11 mouse cellular contexts compared by ENCODE assay signal in the genomic region with DNA sequence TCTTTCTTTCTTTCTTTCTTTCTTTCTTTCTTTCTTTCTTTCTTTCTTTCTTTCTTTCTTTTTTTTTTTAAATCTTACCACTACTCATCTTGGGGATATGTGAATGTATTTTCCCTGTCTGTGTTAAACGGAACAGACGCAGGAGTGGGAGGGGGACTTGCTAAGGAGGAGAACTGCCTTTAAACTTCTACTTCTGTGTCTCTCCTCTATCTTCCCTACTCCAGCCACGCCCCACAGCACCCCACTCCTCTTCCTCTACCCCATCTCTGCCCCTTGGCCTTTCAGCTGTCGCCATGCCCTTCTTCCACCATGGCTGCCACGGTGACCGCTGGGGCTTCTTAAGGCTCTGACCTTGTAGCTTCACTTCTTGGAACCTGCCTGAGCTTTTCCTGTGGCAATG. TPM values are rescaled to one million over a fixed set of nuclear protein-coding genes. Genes with fewer than 3 reads are reported as not detected.
DNase-seq lines count a peak whose midpoint lies in the region; ATAC-seq and TF ChIP-seq lines count a peak whose summit lies in the region.
"Had no signal": no experiment of that assay in that cellular context is flagged by ENCODE, and none has a peak within 500 bp of the region (broad histone marks: within the 10 kb centered on the region; RNA-seq: fewer than 3 reads in every experiment).

No protein-coding gene starts in this region.

- no peak overlapping the region for H3K4me2 ChIP-seq in forebrain, embryonic 12.5 days
- no peak overlapping the region for H3K4me2 ChIP-seq in stomach, embryonic 14.5 days (replicated peaks; ENCODE audit: low read depth, low read length)
- no peak overlapping the region for H3K4me2 ChIP-seq in stomach, postnatal 0 days (replicated peaks; ENCODE audit: low read depth)
- H3K4me2 ChIP-seq in limb, embryonic 12.5 days, result no peak overlapping the region
- H3K4me2 ChIP-seq in stomach, embryonic 16.5 days (ENCODE audit: low read depth, low read length), result no peak overlapping the region
- H3K4me2 ChIP-seq: midbrain, embryonic 11.5 days had no signal

- no peak overlapping the region for H3K4me3 ChIP-seq in forebrain, embryonic 10.5 days
- no peak overlapping the region for H3K4me3 ChIP-seq in forebrain, embryonic 12.5 days (replicated peaks)
- no peak overlapping the region for H3K4me3 ChIP-seq in stomach, embryonic 14.5 days (ENCODE audit: low read depth, low read length)
- no peak overlapping the region for H3K4me3 ChIP-seq in stomach, postnatal 0 days (ENCODE audit: low read depth, low read length)
- no peak overlapping the region for H3K4me3 ChIP-seq in limb, embryonic 12.5 days (replicated peaks)
- no peak overlapping the region for H3K4me3 ChIP-seq in stomach, embryonic 16.5 days (replicated peaks; ENCODE audit: low read length)

- peak overlapping the region; percentile 82 for H3K27ac ChIP-seq in forebrain, embryonic 10.5 days
- no peak overlapping the region for H3K27ac ChIP-seq in forebrain, embryonic 12.5 days
- H3K27ac ChIP-seq in stomach, embryonic 14.5 days (ENCODE audit: low read length), result peak overlapping the region; percentile 93
- H3K27ac ChIP-seq in stomach, postnatal 0 days (replicated peaks), result no peak overlapping the region
- peak overlapping the region; percentile 50; the same call in 1 of the 2 replicates for H3K27ac ChIP-seq in limb, embryonic 12.5 days
- H3K27ac ChIP-seq in stomach, embryonic 16.5 days (ENCODE audit: low read length), result peak overlapping the region; percentile 74
- H3K27ac ChIP-seq: gastrocnemius, adult 2 months; hindbrain, embryonic 12.5 days had no signal

- H3K4me1 ChIP-seq in forebrain, embryonic 10.5 days, result peaks cover 74% of the 10 kb centered on the region
- peaks cover 59% of the 10 kb centered on the region for H3K4me1 ChIP-seq in forebrain, embryonic 12.5 days
- peaks cover 52% of the 10 kb centered on the region for H3K4me1 ChIP-seq in stomach, embryonic 14.5 days (ENCODE audit: control insufficient read depth, insufficient read depth, low read length)
- H3K4me1 ChIP-seq in stomach, postnatal 0 days (replicated peaks; ENCODE audit: control insufficient read depth, insufficient read depth), result peaks cover 11% of the 10 kb centered on the region
- H3K4me1 ChIP-seq in limb, embryonic 12.5 days (replicated peaks), result peaks cover 60% of the 10 kb centered on the region
- H3K4me1 ChIP-seq in stomach, embryonic 16.5 days (ENCODE audit: control insufficient read depth, insufficient read depth, low read length), result peaks cover 67% of the 10 kb centered on the region

- H3K9me3 ChIP-seq in forebrain, embryonic 10.5 days, result no peaks in the 10 kb centered on the region
- no peaks in the 10 kb centered on the region for H3K9me3 ChIP-seq in forebrain, embryonic 12.5 days
- no peaks in the 10 kb centered on the region for H3K9me3 ChIP-seq in stomach, embryonic 14.5 days (ENCODE audit: control insufficient read depth, low read depth, low read length)
- H3K9me3 ChIP-seq in stomach, postnatal 0 days (ENCODE audit: control insufficient read depth, low read length), result no peaks in the 10 kb centered on the region
- H3K9me3 ChIP-seq in limb, embryonic 12.5 days, result no peaks in the 10 kb centered on the region
- no peaks in the 10 kb centered on the region for H3K9me3 ChIP-seq in stomach, embryonic 16.5 days (replicated peaks; ENCODE audit: control insufficient read depth, low read length)
- H3K9me3 ChIP-seq: hindbrain, embryonic 12.5 days had no signal

- TF ChIP-seq CTCF in stomach, postnatal 0 days (IDR thresholded peaks at IDR 0.05; ENCODE audit: low read depth), result no peak

- peaks cover 83% of the 10 kb centered on the region for H3K27me3 ChIP-seq in forebrain, embryonic 10.5 days (ENCODE audit: poor library complexity, severe bottlenecking)
- peaks cover 32% of the 10 kb centered on the region for H3K27me3 ChIP-seq in forebrain, embryonic 12.5 days
- H3K27me3 ChIP-seq in stomach, embryonic 14.5 days (ENCODE audit: control insufficient read depth, insufficient read depth, low read length), result no peaks in the 10 kb centered on the region
- no peaks in the 10 kb centered on the region for H3K27me3 ChIP-seq in stomach, postnatal 0 days (ENCODE audit: control insufficient read depth, insufficient read depth, low read length)
- peaks cover 10% of the 10 kb centered on the region; the same call in 1 of the 2 replicates for H3K27me3 ChIP-seq in limb, embryonic 12.5 days
- no peaks in the 10 kb centered on the region for H3K27me3 ChIP-seq in stomach, embryonic 16.5 days (ENCODE audit: control insufficient read depth, insufficient read depth, low read length)

- no peak overlapping the region for H3K9ac ChIP-seq in forebrain, embryonic 12.5 days
- no peak overlapping the region for H3K9ac ChIP-seq in stomach, embryonic 14.5 days (replicated peaks; ENCODE audit: low read depth, low read length)
- H3K9ac ChIP-seq in stomach, postnatal 0 days (ENCODE audit: low read length), result no peak overlapping the region
- H3K9ac ChIP-seq in limb, embryonic 12.5 days (replicated peaks), result no peak overlapping the region
- H3K9ac ChIP-seq in stomach, embryonic 16.5 days (ENCODE audit: low read length), result peak overlapping the region; percentile 51
- H3K9ac ChIP-seq: hindbrain, embryonic 12.5 days had no signal

- DNase-seq in forebrain, embryonic 10.5 days (ENCODE audit: extremely low spot score, low spot score), result no peak
- no peak for DNase-seq in stomach, postnatal 0 days (ENCODE audit: low spot score)
- no peak for DNase-seq in cerebellum, postnatal 36 days
- DNase-seq in ovary, postnatal 10 days (ENCODE audit: low spot score), result no peak

- TF ChIP-seq EP300 in stomach, postnatal 0 days (optimal IDR thresholded peaks at IDR 0.05), result no peak

- H3K36me3 ChIP-seq in forebrain, embryonic 10.5 days (replicated peaks), result no peaks in the 10 kb centered on the region
- H3K36me3 ChIP-seq in forebrain, embryonic 12.5 days (replicated peaks), result no peaks in the 10 kb centered on the region
- no peaks in the 10 kb centered on the region for H3K36me3 ChIP-seq in stomach, embryonic 14.5 days (ENCODE audit: control insufficient read depth, insufficient read depth, low read length)
- no peaks in the 10 kb centered on the region for H3K36me3 ChIP-seq in stomach, postnatal 0 days (ENCODE audit: control insufficient read depth, insufficient read depth, low read length)
- no peaks in the 10 kb centered on the region for H3K36me3 ChIP-seq in limb, embryonic 12.5 days
- H3K36me3 ChIP-seq in stomach, embryonic 16.5 days (ENCODE audit: control insufficient read depth, insufficient read depth, low read length), result no peaks in the 10 kb centered on the region
- H3K36me3 ChIP-seq: hindbrain, embryonic 12.5 days had no signal

- ATAC-seq in forebrain, embryonic 12.5 days (ENCODE audit: low FRiP score), result no peak
- no peak for ATAC-seq in stomach, embryonic 14.5 days (ENCODE audit: insufficient number of reproducible peaks, insufficient read depth, low FRiP score, low read depth)
- no peak for ATAC-seq in stomach, postnatal 0 days (ENCODE audit: low FRiP score, low TSS enrichment)
- no peak for ATAC-seq in limb, embryonic 12.5 days (ENCODE audit: insufficient number of reproducible peaks, insufficient read depth, low FRiP score, low TSS enrichment, low read depth)
- ATAC-seq in stomach, embryonic 16.5 days (ENCODE audit: insufficient read depth, low FRiP score), result no peak

- 74% methylated on average over 6 of the region's 6 CpGs for WGBS in forebrain, embryonic 10.5 days
- 70% methylated on average over 6 of the region's 6 CpGs for WGBS in forebrain, embryonic 12.5 days
- WGBS in stomach, embryonic 14.5 days, result 59% methylated on average over 6 of the region's 6 CpGs
- 74% methylated on average over 6 of the region's 6 CpGs for WGBS in stomach, postnatal 0 days
- 78% methylated on average over 6 of the region's 6 CpGs for WGBS in limb, embryonic 12.5 days
- 67% methylated on average over 6 of the region's 6 CpGs for WGBS in stomach, embryonic 16.5 days

RNA-seq across cellular contexts. Expression of a gene that starts 14.2 kb away (rescaled TPM):
- 200 and 274 TPM in 2 replicates for polyA plus RNA-seq in forebrain, embryonic 10.5 days (2016; fragmentation: Nextera tagmentation; extraction: Ambion mirVana)
- 143 and 148 TPM in 2 replicates for polyA plus RNA-seq in forebrain, embryonic 12.5 days (2016; fragmentation: Nextera tagmentation; extraction: Ambion mirVana)
- 477 and 553 TPM in 2 replicates for polyA plus RNA-seq in stomach, embryonic 14.5 days (2014; fragmentation: Nextera tagmentation; extraction: Ambion mirVana)
- polyA plus RNA-seq in stomach, postnatal 0 days (2015; fragmentation: Nextera tagmentation; extraction: Ambion mirVana), result 183 and 187 TPM in 2 replicates
- 120 and 148 TPM in 2 replicates for polyA plus RNA-seq in limb, embryonic 12.5 days (2016; fragmentation: Nextera tagmentation; extraction: Ambion mirVana)
- polyA plus RNA-seq in stomach, embryonic 16.5 days (2015; fragmentation: Nextera tagmentation; extraction: Ambion mirVana), result 449 and 542 TPM in 2 replicates

Comparison
In these comparisons a context has a peak if more than half of its experiments do, and no peak if none do; other contexts are left out.
1. H3K27ac ChIP-seq: peak in forebrain, embryonic 10.5 days (single experiment), stomach, embryonic 14.5 days (single experiment), limb, embryonic 12.5 days (single experiment) and stomach, embryonic 16.5 days (single experiment); none in forebrain, embryonic 12.5 days (single experiment) and stomach, postnatal 0 days (single experiment).